In the genomic region with DNA sequence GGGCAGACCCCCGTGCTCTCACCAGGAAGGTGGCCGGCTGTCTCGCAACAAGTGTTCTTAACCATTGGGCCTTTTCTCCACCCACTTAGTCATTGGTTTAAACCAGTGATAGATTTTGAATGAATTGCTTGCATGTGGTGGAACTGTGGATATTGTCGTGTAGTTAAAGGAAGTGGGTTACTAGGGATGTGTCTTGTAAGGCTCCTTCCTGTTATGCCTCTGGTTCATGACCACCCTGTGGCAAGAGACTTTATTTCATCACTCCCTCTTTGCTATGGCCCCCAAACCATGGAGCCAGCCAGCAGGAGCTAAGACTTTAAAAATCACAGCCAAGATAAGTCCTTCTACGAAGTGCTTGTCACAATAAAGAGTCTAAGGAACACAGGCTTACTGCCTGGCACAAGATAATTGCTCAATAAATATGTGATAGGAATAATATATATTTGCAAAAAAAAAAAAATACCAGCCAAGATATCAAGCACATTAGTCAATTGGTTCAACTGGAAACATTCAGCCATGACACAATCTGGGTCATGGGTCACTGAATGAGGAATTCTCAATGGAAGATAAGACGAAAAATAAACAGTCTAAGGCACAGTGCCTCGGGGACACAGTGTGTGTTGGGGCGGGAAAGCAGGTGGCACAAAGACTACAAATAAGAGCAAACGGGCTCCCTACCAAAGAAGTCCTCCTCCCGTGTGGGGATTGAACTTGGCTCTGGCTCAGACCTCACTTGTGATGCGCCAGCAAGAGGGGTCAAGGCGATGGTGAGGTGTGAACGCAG, we compare ENCODE assay signal across 8 mouse cellular contexts.
"Had no signal": no experiment of that assay in that cellular context is flagged by ENCODE, and none has a peak within 500 bp of the region (broad histone marks: within the 10 kb centered on the region; RNA-seq: fewer than 3 reads in every experiment).

No protein-coding gene starts in this region.

- ATAC-seq: midbrain, embryonic 15.5 days had no signal

- DNase-seq: kidney, adult 11 months; kidney, adult 9 months; kidney, postnatal 36 days; left cerebral cortex, postnatal 4 days; liver, embryonic 13.5 days; lung, adult 18-20 months; thymus, postnatal 36 days had no signal
